Comparison of ENCODE assay signal across 11 mouse cellular contexts in the genomic region with DNA sequence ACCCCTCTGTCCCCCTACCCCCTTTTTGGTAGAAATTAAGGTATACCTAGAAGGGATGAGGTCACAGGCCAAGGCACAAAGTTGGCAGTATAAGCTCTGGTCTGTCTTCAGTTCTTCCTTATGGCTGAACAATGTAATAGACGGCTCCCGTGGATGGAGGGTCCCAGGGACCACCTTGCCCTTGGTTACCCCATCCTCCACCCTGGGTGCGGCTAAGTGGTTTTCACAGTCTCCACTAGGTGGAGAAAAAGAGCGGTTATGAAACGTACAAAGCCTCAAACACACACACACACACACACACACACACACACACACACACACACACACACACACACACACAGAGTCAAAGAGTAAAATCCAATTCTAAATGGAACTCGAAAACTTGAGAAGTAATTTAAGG.
DNase-seq lines count a peak whose midpoint lies in the region; ATAC-seq lines count a peak whose summit lies in the region.
"Had no signal": no experiment of that assay in that cellular context is flagged by ENCODE, and none has a peak within 500 bp of the region (broad histone marks: within the 10 kb centered on the region; RNA-seq: fewer than 3 reads in every experiment).

No protein-coding gene starts in this region.

- ATAC-seq in forebrain, embryonic 11.5 days (replicated peaks; ENCODE audit: low FRiP score), result peak; percentile 55; the same call in 1 of the 2 replicates
- ATAC-seq in cerebellum, adult (ENCODE audit: insufficient number of reproducible peaks, low FRiP score, low TSS enrichment), result no peak

- H3K4me1 ChIP-seq in forebrain, embryonic 11.5 days (replicated peaks; ENCODE audit: control insufficient read depth, insufficient read depth, low read length), result 0 out of 2 replicates have a peak, but pooled peaks cover 6% of the 10 kb centered on the region
- H3K4me1 ChIP-seq: heart, embryonic 15.5 days had no signal

- H3K9ac ChIP-seq in forebrain, embryonic 11.5 days (ENCODE audit: low read length), result no peak overlapping the region
- H3K9ac ChIP-seq: heart, embryonic 15.5 days; neural tube, embryonic 12.5 days had no signal

- H3K4me3 ChIP-seq in forebrain, embryonic 11.5 days (ENCODE audit: low read depth, low read length), result no peak overlapping the region
- H3K4me3 ChIP-seq: heart, embryonic 15.5 days; neural tube, embryonic 12.5 days had no signal

- H3K4me2 ChIP-seq in forebrain, embryonic 11.5 days (ENCODE audit: low read depth, low read length, severe bottlenecking), result no peak overlapping the region
- H3K4me2 ChIP-seq: heart, embryonic 15.5 days; neural tube, embryonic 12.5 days had no signal

- H3K36me3 ChIP-seq in forebrain, embryonic 11.5 days (ENCODE audit: control insufficient read depth, insufficient read depth, low read length), result no peaks in the 10 kb centered on the region
- H3K36me3 ChIP-seq: heart, embryonic 15.5 days; neural tube, embryonic 12.5 days had no signal

- H3K27ac ChIP-seq in forebrain, embryonic 11.5 days (ENCODE audit: low read depth, low read length), result no peak overlapping the region
- H3K27ac ChIP-seq: heart, embryonic 15.5 days; neural tube, embryonic 12.5 days had no signal

- 29% methylated on average over 6 of the region's 6 CpGs for WGBS in forebrain, embryonic 11.5 days

- no peaks in the 10 kb centered on the region for H3K27me3 ChIP-seq in forebrain, embryonic 11.5 days (ENCODE audit: control insufficient read depth, insufficient read depth, low read length)
- H3K27me3 ChIP-seq: heart, embryonic 15.5 days; neural tube, embryonic 12.5 days had no signal

- no peaks in the 10 kb centered on the region for H3K9me3 ChIP-seq in forebrain, embryonic 11.5 days (ENCODE audit: control insufficient read depth, low read length)
- H3K9me3 ChIP-seq: heart, embryonic 15.5 days; neural tube, embryonic 12.5 days had no signal

- peak; percentile 10 for DNase-seq in kidney, postnatal 14 days
- DNase-seq in kidney, adult 8-10 months, result no peak
- DNase-seq in thymus, postnatal 0 days (ENCODE audit: low spot score), result peak; percentile 7
- no peak for DNase-seq in thymus, postnatal 4 days
- peak; percentile 67 for DNase-seq in forebrain, embryonic 11.5 days (ENCODE audit: low spot score)
- peak; percentile 71 for DNase-seq in retina, postnatal 1 day
- DNase-seq in adipocyte (ENCODE audit: low spot score), result no peak
- DNase-seq: cerebellum, adult 9-10 months had no signal

Comparison
In these comparisons a context has a peak if more than half of its experiments do, and no peak if none do; other contexts are left out.
1. DNase-seq: peak in kidney, postnatal 14 days (single experiment), thymus, postnatal 0 days (single experiment), forebrain, embryonic 11.5 days (single experiment) and retina, postnatal 1 day (single experiment); none in kidney, adult 8-10 months (0 of 2), thymus, postnatal 4 days (single experiment) and adipocyte (single experiment).